Mouse (Mus musculus) A20 (cell line): Measurements from ENCODE around the gene Rps18.
"Not testable (repeated sequence)": the region's sequence is repeated elsewhere in the genome, so short reads cannot be mapped to it uniquely, and the experiment has no call there.

Experiments
- DNase-seq: peaks from one replicate; pipeline ENCODE4 v3.0.0-alpha.2; 2011; ENCODE audit warnings: low read depth, low spot score

Rps18 gene

GRCm38 (mm10) chr17:33955555-33956214 is at the start of gene Rps18, which contains the start of gene Vps52:
TSS of gene Rps18 (minus strand) at chr17:33956001.
TSS of gene Vps52 (plus strand) at chr17:33955812.
- peak; percentile 98 for DNase-seq

GRCm38 (mm10) chr17:34003426-34003825 is 47.6 kb upstream of the Rps18 start:
- no peak for DNase-seq

- not testable (repeated sequence) for DNase-seq
Observed at GRCm38 (mm10) chr17:34000796-34001195, 45.0 kb upstream of the Rps18 start.

- DNase-seq = peak; percentile 98
Observed at GRCm38 (mm10) chr17:34000150-34000537, 44.3 kb upstream of the Rps18 start, which contains the start of gene H2-K1. TSS of gene H2-K1 (minus strand) at chr17:34000347.

GRCm38 (mm10) chr17:33999341-34000149 is 43.7 kb upstream of the Rps18 start:
- DNase-seq = peak; percentile 44

GRCm38 (mm10) chr17:33998697-33999096 is 42.9 kb upstream of the Rps18 start:
- not testable (repeated sequence) for DNase-seq

- DNase-seq = not testable (repeated sequence)
Observed at GRCm38 (mm10) chr17:33997025-33997424, 41.2 kb upstream of the Rps18 start.

GRCm38 (mm10) chr17:33995651-33996050 is 39.9 kb upstream of the Rps18 start:
- DNase-seq = no peak

GRCm38 (mm10) chr17:33994959-33995358 is 39.2 kb upstream of the Rps18 start:
- no peak for DNase-seq

- DNase-seq = peak; percentile 86
Observed at GRCm38 (mm10) chr17:33991788-33992664, 36.2 kb upstream of the Rps18 start.

GRCm38 (mm10) chr17:33982136-33982535 is 26.3 kb upstream of the Rps18 start:
- not testable (repeated sequence) for DNase-seq

- not testable (repeated sequence) for DNase-seq
Observed at GRCm38 (mm10) chr17:33981192-33981909, 25.6 kb upstream of the Rps18 start.

- DNase-seq = no peak
Observed at GRCm38 (mm10) chr17:33980181-33981035, 24.6 kb upstream of the Rps18 start.

GRCm38 (mm10) chr17:33979512-33980050 is 23.8 kb upstream of the Rps18 start:
- DNase-seq = no peak

GRCm38 (mm10) chr17:33978631-33979031 is 22.8 kb upstream of the Rps18 start:
- DNase-seq = peak; percentile 97

- peak; percentile 31 for DNase-seq
Observed at GRCm38 (mm10) chr17:33977861-33978557, 22.2 kb upstream of the Rps18 start.

- DNase-seq = no peak
Observed at GRCm38 (mm10) chr17:33973572-33973971, 17.8 kb upstream of the Rps18 start.

GRCm38 (mm10) chr17:33972691-33973090 is 16.9 kb upstream of the Rps18 start:
- peak; percentile 49 for DNase-seq

- DNase-seq = peak; percentile 34
Observed at GRCm38 (mm10) chr17:33969394-33969793, 13.6 kb upstream of the Rps18 start.
